Mouse (Mus musculus) midbrain, embryonic 16.5 days (tissue): ENCODE measurements at regions not wholly inside any gene's neighbourhood (a gene's known extent, or its start where the extent isn't known, plus 50 kb on each side); places are given as distances from the start of the nearest gene placed in this dataset.

ENCODE experiments used
- ATAC-seq: fragments of 200-750 bp; cut with Nextera tagmentation; 2 replicates; pipeline ENCODE4 v1.8.0; 2017; ENCODE audit warnings: moderate TSS enrichment
- H3K27ac ChIP-seq: fragments of 300-500 bp; sonication (generic); 2 replicates; pipeline ENCODE4 v1.5.1; 2014; ENCODE audit warnings: mild to moderate bottlenecking, low read length, mixed read lengths
- H3K27me3 ChIP-seq: fragments of 300-500 bp; sonication (generic); 2 replicates; pipeline ENCODE4 v1.6.1; 2014; ENCODE audit warnings: low read depth, low read length, mixed read lengths; ENCODE audit not compliant: control insufficient read depth, insufficient read depth
- H3K36me3 ChIP-seq: fragments of 300-500 bp; sonication (generic); 2 replicates; pipeline ENCODE4 v1.6.1; 2014; ENCODE audit warnings: mild to moderate bottlenecking, low read length, moderate library complexity, mixed read lengths; ENCODE audit not compliant: control insufficient read depth, insufficient read depth
- H3K4me1 ChIP-seq: fragments of 300-500 bp; sonication (generic); 2 replicates; pipeline ENCODE4 v1.6.1; 2014; ENCODE audit warnings: mild to moderate bottlenecking, low read length, mixed read lengths; ENCODE audit not compliant: control insufficient read depth, insufficient read depth
- H3K4me2 ChIP-seq: fragments of 300-500 bp; sonication (generic); 2 replicates; pipeline ENCODE4 v1.6.1; 2014; ENCODE audit warnings: mild to moderate bottlenecking, low read length, mixed read lengths
- H3K4me3 ChIP-seq: fragments of 300-500 bp; sonication (generic); 2 replicates; pipeline ENCODE4 v1.5.1; 2014; ENCODE audit warnings: low read depth, mild to moderate bottlenecking, low read length, moderate library complexity, mixed read lengths
- H3K9ac ChIP-seq: fragments of 300-500 bp; sonication (generic); 2 replicates; pipeline ENCODE4 v1.6.1; 2014; ENCODE audit warnings: low read depth, low read length, mixed read lengths
- H3K9me3 ChIP-seq: fragments of 300-500 bp; sonication (generic); replicated peaks from 2 replicates; pipeline ENCODE4 v1.6.1; 2014; ENCODE audit warnings: mild to moderate bottlenecking, low read length, mixed read lengths; ENCODE audit not compliant: control insufficient read depth, poor library complexity, severe bottlenecking
- WGBS: fragments of 180-500 bp; shearing (Covaris S2); extraction: QIAGEN DNeasy Blood & Tissue Kit; methylation state at CpG from one replicate; pipeline ENCODE4 v1.1.7; 2014; 5-methylcytosine and 5-hydroxymethylcytosine counted together

GRCm38 (mm10) chr7:136150196-136150595 is 434.0 kb upstream of the Mki67 start:
- Histone ChIP-seq H3K4me3 (no peak overlapping the region), H3K9ac (no peak overlapping the region), H3K36me3 (no peaks in the 10 kb centered on the region), H3K27ac (no peak overlapping the region), H3K27me3 (no peaks in the 10 kb centered on the region), H3K9me3 (no peaks in the 10 kb centered on the region), H3K4me1 (peaks cover 8% of the 10 kb centered on the region; the same call in 1 of the 2 replicates), H3K4me2 (no peak overlapping the region)
- ATAC-seq: no peak
- WGBS: 58% methylated on average over 5 of the region's 5 CpGs

- Histone ChIP-seq H3K4me1 (peaks cover 8% of the 10 kb centered on the region; the same call in 1 of the 2 replicates), H3K36me3 (no peaks in the 10 kb centered on the region), H3K27ac (no peak overlapping the region), H3K27me3 (no peaks in the 10 kb centered on the region), H3K4me3 (no peak overlapping the region), H3K9ac (no peak overlapping the region), H3K9me3 (no peaks in the 10 kb centered on the region), H3K4me2 (no peak overlapping the region)
- ATAC-seq: no peak
- WGBS: 42% methylated on average over 4 of the region's 4 CpGs
These were observed 435.3 kb upstream of the Mki67 start for GRCm38 (mm10) chr7:136151301-136151930.

GRCm38 (mm10) chr7:136152470-136152869 is 436.3 kb upstream of the Mki67 start:
- H3K4me3 ChIP-seq: no peak overlapping the region
- no peaks in the 10 kb centered on the region for H3K9me3 ChIP-seq
- ATAC-seq: no peak
- H3K9ac ChIP-seq: no peak overlapping the region
- 25% methylated on average over 5 of the region's 5 CpGs for WGBS
- no peak overlapping the region for H3K4me2 ChIP-seq
- H3K36me3 ChIP-seq: no peaks in the 10 kb centered on the region
- H3K27ac ChIP-seq: no peak overlapping the region
- H3K27me3 ChIP-seq: no peaks in the 10 kb centered on the region
- H3K4me1 ChIP-seq: peaks cover 8% of the 10 kb centered on the region; the same call in 1 of the 2 replicates

- Histone ChIP-seq H3K27me3 (no peaks in the 10 kb centered on the region), H3K27ac (no peak overlapping the region)
- 75% methylated on average over 3 of the region's 3 CpGs for WGBS
These were observed 437.5 kb upstream of the Mki67 start for GRCm38 (mm10) chr7:136153621-136154020.

GRCm38 (mm10) chr7:136159136-136159535 is 443.0 kb upstream of the Mki67 start:
- no peak overlapping the region for H3K4me2 ChIP-seq

More at GRCm38 (mm10) chr7:136153621-136154020, 437.5 kb upstream of the Mki67 start:
- Histone ChIP-seq H3K4me3 (no peak overlapping the region), H3K4me1 (peaks cover 8% of the 10 kb centered on the region; the same call in 1 of the 2 replicates), H3K9me3 (no peaks in the 10 kb centered on the region), H3K36me3 (no peaks in the 10 kb centered on the region), H3K4me2 (no peak overlapping the region), H3K9ac (no peak overlapping the region)
- ATAC-seq: no peak

GRCm38 (mm10) chr7:136161526-136161925 is 445.4 kb upstream of the Mki67 start:
- Histone ChIP-seq H3K27me3 (no peaks in the 10 kb centered on the region), H3K9me3 (no peaks in the 10 kb centered on the region), H3K4me3 (no peak overlapping the region), H3K4me2 (no peak overlapping the region), H3K27ac (no peak overlapping the region), H3K36me3 (no peaks in the 10 kb centered on the region), H3K4me1 (no peaks in the 10 kb centered on the region), H3K9ac (no peak overlapping the region)
- 72% methylated on average over 2 of the region's 2 CpGs for WGBS
- ATAC-seq: no peak

More at GRCm38 (mm10) chr7:136159136-136159535, 443.0 kb upstream of the Mki67 start:
- H3K9ac ChIP-seq: no peak overlapping the region
- H3K4me3 ChIP-seq: no peak overlapping the region
- WGBS: 38% methylated on average over 4 of the region's 4 CpGs
- H3K4me1 ChIP-seq: no peaks in the 10 kb centered on the region
- no peak for ATAC-seq
- no peak overlapping the region for H3K27ac ChIP-seq
- no peaks in the 10 kb centered on the region for H3K27me3 ChIP-seq
- H3K36me3 ChIP-seq: no peaks in the 10 kb centered on the region
- no peaks in the 10 kb centered on the region for H3K9me3 ChIP-seq

- 90% methylated on average over 5 of the region's 5 CpGs for WGBS
- H3K9me3 ChIP-seq: no peaks in the 10 kb centered on the region
These were observed 448.7 kb upstream of the Mki67 start for GRCm38 (mm10) chr7:136164834-136165233.

GRCm38 (mm10) chr7:136169261-136169660 is 453.1 kb upstream of the Mki67 start:
- H3K4me2 ChIP-seq: no peak overlapping the region
- H3K9ac ChIP-seq: no peak overlapping the region
- H3K27ac ChIP-seq: no peak overlapping the region
- WGBS: 70% methylated on average over 4 of the region's 4 CpGs
- H3K4me3 ChIP-seq: no peak overlapping the region
- H3K27me3 ChIP-seq: no peaks in the 10 kb centered on the region
- no peak for ATAC-seq
- no peaks in the 10 kb centered on the region for H3K36me3 ChIP-seq
- no peaks in the 10 kb centered on the region for H3K4me1 ChIP-seq
- no peaks in the 10 kb centered on the region for H3K9me3 ChIP-seq

More at GRCm38 (mm10) chr7:136164834-136165233, 448.7 kb upstream of the Mki67 start:
- Histone ChIP-seq H3K36me3 (no peaks in the 10 kb centered on the region), H3K4me3 (no peak overlapping the region), H3K27ac (no peak overlapping the region), H3K9ac (no peak overlapping the region), H3K27me3 (no peaks in the 10 kb centered on the region), H3K4me1 (no peaks in the 10 kb centered on the region), H3K4me2 (no peak overlapping the region)
- ATAC-seq: no peak

GRCm38 (mm10) chr7:136176373-136176772 is 460.2 kb upstream of the Mki67 start:
- Histone ChIP-seq H3K36me3 (no peaks in the 10 kb centered on the region), H3K4me3 (no peak overlapping the region), H3K9me3 (peaks cover 2% of the 10 kb centered on the region; the same call in 1 of the 2 replicates), H3K9ac (no peak overlapping the region), H3K4me2 (no peak overlapping the region), H3K4me1 (peaks cover 7% of the 10 kb centered on the region), H3K27me3 (no peaks in the 10 kb centered on the region), H3K27ac (no peak overlapping the region)
- ATAC-seq: no peak
